15 mouse cellular contexts compared by ENCODE assay signal in genomic region chr14:56903039-56903438, GRCm38 (mm10).
"Had no signal": no experiment of that assay in that cellular context is flagged by ENCODE, and none has a peak within 500 bp of the region (broad histone marks: within the 10 kb centered on the region; RNA-seq: fewer than 3 reads in every experiment).

No protein-coding gene starts in this region.

- DNase-seq: kidney, adult 18-20 months; kidney, postnatal 14 days; left cerebral cortex, postnatal 4 days; liver, embryonic 13.5 days; lung, adult 18-20 months; lung, postnatal 4 days; midbrain, embryonic 14.5 days; right cerebral cortex, postnatal 14 days; thymus, adult 18-20 months; thymus, postnatal 14 days had no signal

- H3K9ac ChIP-seq: intestine, embryonic 15.5 days; kidney, embryonic 15.5 days; limb, embryonic 13.5 days; liver, embryonic 13.5 days; neural tube, embryonic 13.5 days had no signal

- H3K27me3 ChIP-seq: intestine, embryonic 15.5 days; kidney, embryonic 15.5 days; limb, embryonic 13.5 days; liver, embryonic 13.5 days; neural tube, embryonic 13.5 days had no signal

- H3K4me1 ChIP-seq: intestine, embryonic 15.5 days; kidney, embryonic 15.5 days had no signal

- H3K27ac ChIP-seq: intestine, embryonic 15.5 days; kidney, embryonic 15.5 days; limb, embryonic 13.5 days; liver, embryonic 13.5 days; neural tube, embryonic 13.5 days had no signal

- ATAC-seq: intestine, embryonic 15.5 days; lung, postnatal 0 days had no signal

- H3K4me2 ChIP-seq: intestine, embryonic 15.5 days; kidney, embryonic 15.5 days; limb, embryonic 13.5 days; liver, embryonic 13.5 days; neural tube, embryonic 13.5 days had no signal

- H3K4me3 ChIP-seq: intestine, embryonic 15.5 days; kidney, embryonic 15.5 days; limb, embryonic 13.5 days; liver, embryonic 13.5 days; neural tube, embryonic 13.5 days had no signal

- H3K9me3 ChIP-seq: intestine, embryonic 15.5 days; kidney, embryonic 15.5 days; limb, embryonic 13.5 days; liver, embryonic 13.5 days; neural tube, embryonic 13.5 days had no signal
